Mouse (Mus musculus): ENCODE measurements at regions not wholly inside any gene's neighbourhood (a gene's known extent, or its start where the extent isn't known, plus 50 kb on each side); places are given as distances from the start of the nearest gene placed in this dataset.
A peak's percentile ranks its signal among the peaks of the same experiment; 100 is the strongest.

- DNase-seq: no peak
Observed at GRCm38 (mm10) chr10:98792019-98792741, 122.0 kb upstream of the Atp2b1 start.

- DNase-seq: no peak
Observed at GRCm38 (mm10) chr10:98793926-98794536, 120.2 kb upstream of the Atp2b1 start.

- DNase-seq: no peak
Observed at GRCm38 (mm10) chr10:98796016-98796415, 118.2 kb upstream of the Atp2b1 start.

- no peak for DNase-seq
Observed at GRCm38 (mm10) chr10:98798634-98799415, 115.4 kb upstream of the Atp2b1 start.

GRCm38 (mm10) chr10:98799830-98800229 lies 114.4 kb upstream of the Atp2b1 start:
- no peak for DNase-seq

GRCm38 (mm10) chr10:98800949-98801348 lies 113.3 kb upstream of the Atp2b1 start:
- DNase-seq: no peak

- DNase-seq: no peak
Observed at GRCm38 (mm10) chr10:98805013-98805412, 109.2 kb upstream of the Atp2b1 start.

- DNase-seq: peak; percentile 74
Observed at GRCm38 (mm10) chr10:98806798-98807535, 107.2 kb upstream of the Atp2b1 start.

- no peak for DNase-seq
Observed at GRCm38 (mm10) chr10:98808644-98809043, 105.6 kb upstream of the Atp2b1 start.

- no peak for DNase-seq
Observed at GRCm38 (mm10) chr10:98829051-98829450, 85.2 kb upstream of the Atp2b1 start.

- DNase-seq: no peak
Observed at GRCm38 (mm10) chr10:98831488-98831887, 82.7 kb upstream of the Atp2b1 start.

- no peak for DNase-seq
Observed at GRCm38 (mm10) chr10:98837289-98838181, 76.7 kb upstream of the Atp2b1 start.

GRCm38 (mm10) chr10:98838926-98839679 lies 75.1 kb upstream of the Atp2b1 start:
- DNase-seq: no peak

GRCm38 (mm10) chr10:98839963-98840362 lies 74.2 kb upstream of the Atp2b1 start:
- DNase-seq: no peak

GRCm38 (mm10) chr10:98840411-98840810 lies 73.8 kb upstream of the Atp2b1 start:
- DNase-seq: no peak

- DNase-seq: no peak
Observed at GRCm38 (mm10) chr10:98840957-98841831, 73.0 kb upstream of the Atp2b1 start.

GRCm38 (mm10) chr10:98841860-98842259 lies 72.3 kb upstream of the Atp2b1 start:
- DNase-seq: no peak

- DNase-seq: no peak
Observed at GRCm38 (mm10) chr10:98842721-98843120, 71.5 kb upstream of the Atp2b1 start.

GRCm38 (mm10) chr10:98849851-98850250 lies 64.4 kb upstream of the Atp2b1 start:
- no peak for DNase-seq

GRCm38 (mm10) chr10:98857395-98857794 lies 56.8 kb upstream of the Atp2b1 start:
- DNase-seq: no peak

Measured in right cerebral cortex, postnatal 25 days (tissue).